Mouse (Mus musculus): ENCODE measurements around the gene Olfml1. TPM values are rescaled to one million over a fixed set of nuclear protein-coding genes. Genes with fewer than 3 reads are reported as not detected.

The Olfml1 gene
- polyA plus RNA-seq (2014; fragmentation: Nextera tagmentation; extraction: Ambion mirVana): 0.28 and 4.6 TPM in 2 replicates

GRCm38 (mm10) chr7:107567261-107567671 is at the start of gene Olfml1:
TSS of gene Olfml1 (plus strand) at chr7:107567446.
- H3K4me3 ChIP-seq (ENCODE audit: low read depth, low read length): no peak within 1 kb of the TSS
- WGBS: 64% methylated on average over 7 of the region's 7 CpGs

GRCm38 (mm10) chr7:107519256-107520025 is 47.8 kb upstream of the Olfml1 start:
- H3K4me1 ChIP-seq (ENCODE audit: control insufficient read depth, insufficient read depth, low read length): no peaks in the 10 kb centered on the region
- ATAC-seq (ENCODE audit: low read depth): no peak
- 92% methylated on average over 12 of the region's 12 CpGs for WGBS
- H3K27me3 ChIP-seq (ENCODE audit: control insufficient read depth, insufficient read depth, low read length): no peaks in the 10 kb centered on the region
- H3K4me2 ChIP-seq (ENCODE audit: low read depth, low read length): no peak overlapping the region
- H3K36me3 ChIP-seq (ENCODE audit: control insufficient read depth, insufficient read depth, low read length): no peaks in the 10 kb centered on the region
- H3K27ac ChIP-seq (ENCODE audit: low read depth, low read length): no peak overlapping the region
- no peak overlapping the region for H3K4me3 ChIP-seq (ENCODE audit: low read depth, low read length)
- H3K9ac ChIP-seq (replicated peaks; ENCODE audit: low read depth, low read length): no peak overlapping the region
- no peaks in the 10 kb centered on the region for H3K9me3 ChIP-seq (ENCODE audit: control insufficient read depth, low read length)

More at GRCm38 (mm10) chr7:107567261-107567671, at the start of gene Olfml1:
- H3K4me2 ChIP-seq (ENCODE audit: low read depth, low read length): 0 out of 2 replicates have a peak within 1 kb of the TSS, but pooled peaks have one; percentile 8
- peak; percentile 41; the same call in 1 of the 2 replicates for ATAC-seq (ENCODE audit: low read depth)
- no peaks in the 10 kb centered on the region for H3K27me3 ChIP-seq (ENCODE audit: control insufficient read depth, insufficient read depth, low read length)
- no peak within 1 kb of the TSS for H3K27ac ChIP-seq (ENCODE audit: low read depth, low read length)
- H3K36me3 ChIP-seq (ENCODE audit: control insufficient read depth, insufficient read depth, low read length): no peaks in the 10 kb centered on the region
- H3K4me1 ChIP-seq (ENCODE audit: control insufficient read depth, insufficient read depth, low read length): no peaks in the 10 kb centered on the region
- H3K9ac ChIP-seq (replicated peaks; ENCODE audit: low read depth, low read length): no peak within 1 kb of the TSS
- no peaks in the 10 kb centered on the region for H3K9me3 ChIP-seq (ENCODE audit: control insufficient read depth, low read length)

- Histone ChIP-seq H3K27me3 (ENCODE audit: control insufficient read depth, insufficient read depth, low read length) (no peaks in the 10 kb centered on the region), H3K27ac (ENCODE audit: low read depth, low read length) (no peak overlapping the region), H3K4me2 (ENCODE audit: low read depth, low read length) (no peak overlapping the region), H3K9me3 (ENCODE audit: control insufficient read depth, low read length) (no peaks in the 10 kb centered on the region), H3K4me1 (ENCODE audit: control insufficient read depth, insufficient read depth, low read length) (no peaks in the 10 kb centered on the region), H3K9ac (replicated peaks; ENCODE audit: low read depth, low read length) (no peak overlapping the region), H3K4me3 (ENCODE audit: low read depth, low read length) (no peak overlapping the region), H3K36me3 (ENCODE audit: control insufficient read depth, insufficient read depth, low read length) (no peaks in the 10 kb centered on the region)
- ATAC-seq (ENCODE audit: low read depth): no peak
- 92% methylated on average over 6 of the region's 6 CpGs for WGBS
These were observed 45.8 kb upstream of the Olfml1 start for GRCm38 (mm10) chr7:107521411-107521810.

- Histone ChIP-seq H3K9ac (replicated peaks; ENCODE audit: low read depth, low read length) (no peak overlapping the region), H3K4me3 (ENCODE audit: low read depth, low read length) (no peak overlapping the region), H3K36me3 (ENCODE audit: control insufficient read depth, insufficient read depth, low read length) (no peaks in the 10 kb centered on the region), H3K4me1 (ENCODE audit: control insufficient read depth, insufficient read depth, low read length) (no peaks in the 10 kb centered on the region), H3K27me3 (ENCODE audit: control insufficient read depth, insufficient read depth, low read length) (no peaks in the 10 kb centered on the region), H3K9me3 (ENCODE audit: control insufficient read depth, low read length) (no peaks in the 10 kb centered on the region), H3K27ac (ENCODE audit: low read depth, low read length) (no peak overlapping the region), H3K4me2 (ENCODE audit: low read depth, low read length) (no peak overlapping the region)
- peak; percentile 75; the same call in 1 of the 2 replicates for ATAC-seq (ENCODE audit: low read depth)
- 14% methylated on average over 1 of the region's 1 CpGs for WGBS
These were observed 40.9 kb upstream of the Olfml1 start for GRCm38 (mm10) chr7:107526299-107526698.

- 73% methylated on average over 3 of the region's 3 CpGs for WGBS
- Histone ChIP-seq H3K27me3 (ENCODE audit: control insufficient read depth, insufficient read depth, low read length) (no peaks in the 10 kb centered on the region), H3K9me3 (ENCODE audit: control insufficient read depth, low read length) (no peaks in the 10 kb centered on the region), H3K4me2 (ENCODE audit: low read depth, low read length) (no peak overlapping the region), H3K9ac (replicated peaks; ENCODE audit: low read depth, low read length) (no peak overlapping the region), H3K4me3 (ENCODE audit: low read depth, low read length) (no peak overlapping the region), H3K27ac (ENCODE audit: low read depth, low read length) (no peak overlapping the region), H3K36me3 (ENCODE audit: control insufficient read depth, insufficient read depth, low read length) (no peaks in the 10 kb centered on the region), H3K4me1 (ENCODE audit: control insufficient read depth, insufficient read depth, low read length) (no peaks in the 10 kb centered on the region)
- ATAC-seq (ENCODE audit: low read depth): no peak; the same call in 1 of the 2 replicates
These were observed 39.0 kb upstream of the Olfml1 start for GRCm38 (mm10) chr7:107528169-107528772.

GRCm38 (mm10) chr7:107529364-107529763 is 37.9 kb upstream of the Olfml1 start:
- 80% methylated on average over 5 of the region's 5 CpGs for WGBS
- ATAC-seq (ENCODE audit: low read depth): no peak
- no peaks in the 10 kb centered on the region for H3K9me3 ChIP-seq (ENCODE audit: control insufficient read depth, low read length)
- H3K9ac ChIP-seq (replicated peaks; ENCODE audit: low read depth, low read length): no peak overlapping the region
- H3K36me3 ChIP-seq (ENCODE audit: control insufficient read depth, insufficient read depth, low read length): no peaks in the 10 kb centered on the region
- H3K4me3 ChIP-seq (ENCODE audit: low read depth, low read length): no peak overlapping the region
- no peak overlapping the region for H3K4me2 ChIP-seq (ENCODE audit: low read depth, low read length)
- H3K27me3 ChIP-seq (ENCODE audit: control insufficient read depth, insufficient read depth, low read length): no peaks in the 10 kb centered on the region
- H3K4me1 ChIP-seq (ENCODE audit: control insufficient read depth, insufficient read depth, low read length): no peaks in the 10 kb centered on the region
- no peak overlapping the region for H3K27ac ChIP-seq (ENCODE audit: low read depth, low read length)

- no peak overlapping the region for H3K4me2 ChIP-seq (ENCODE audit: low read depth, low read length)
- WGBS: 83% methylated on average over 4 of the region's 4 CpGs
- no peaks in the 10 kb centered on the region for H3K27me3 ChIP-seq (ENCODE audit: control insufficient read depth, insufficient read depth, low read length)
- H3K4me3 ChIP-seq (ENCODE audit: low read depth, low read length): no peak overlapping the region
- no peaks in the 10 kb centered on the region for H3K36me3 ChIP-seq (ENCODE audit: control insufficient read depth, insufficient read depth, low read length)
- no peak overlapping the region for H3K27ac ChIP-seq (ENCODE audit: low read depth, low read length)
- no peaks in the 10 kb centered on the region for H3K9me3 ChIP-seq (ENCODE audit: control insufficient read depth, low read length)
- no peak for ATAC-seq (ENCODE audit: low read depth)
- no peak overlapping the region for H3K9ac ChIP-seq (replicated peaks; ENCODE audit: low read depth, low read length)
- H3K4me1 ChIP-seq (ENCODE audit: control insufficient read depth, insufficient read depth, low read length): no peaks in the 10 kb centered on the region
These were observed 31.9 kb upstream of the Olfml1 start for GRCm38 (mm10) chr7:107535311-107535710.

- H3K36me3 ChIP-seq (ENCODE audit: control insufficient read depth, insufficient read depth, low read length): no peaks in the 10 kb centered on the region
- H3K4me3 ChIP-seq (ENCODE audit: low read depth, low read length): no peak overlapping the region
- no peaks in the 10 kb centered on the region for H3K27me3 ChIP-seq (ENCODE audit: control insufficient read depth, insufficient read depth, low read length)
- no peak overlapping the region for H3K4me2 ChIP-seq (ENCODE audit: low read depth, low read length)
- H3K9me3 ChIP-seq (ENCODE audit: control insufficient read depth, low read length): no peaks in the 10 kb centered on the region
- 62% methylated on average over 6 of the region's 6 CpGs for WGBS
- H3K27ac ChIP-seq (ENCODE audit: low read depth, low read length): no peak overlapping the region
- H3K4me1 ChIP-seq (ENCODE audit: control insufficient read depth, insufficient read depth, low read length): no peaks in the 10 kb centered on the region
- no peak for ATAC-seq (ENCODE audit: low read depth)
- no peak overlapping the region for H3K9ac ChIP-seq (replicated peaks; ENCODE audit: low read depth, low read length)
These were observed 30.7 kb upstream of the Olfml1 start for GRCm38 (mm10) chr7:107536516-107536915.

GRCm38 (mm10) chr7:107540034-107540433 is 27.2 kb upstream of the Olfml1 start:
- Histone ChIP-seq H3K36me3 (ENCODE audit: control insufficient read depth, insufficient read depth, low read length) (no peaks in the 10 kb centered on the region), H3K27me3 (ENCODE audit: control insufficient read depth, insufficient read depth, low read length) (no peaks in the 10 kb centered on the region), H3K9ac (replicated peaks; ENCODE audit: low read depth, low read length) (no peak overlapping the region), H3K4me2 (ENCODE audit: low read depth, low read length) (no peak overlapping the region), H3K4me1 (ENCODE audit: control insufficient read depth, insufficient read depth, low read length) (no peaks in the 10 kb centered on the region), H3K9me3 (ENCODE audit: control insufficient read depth, low read length) (no peaks in the 10 kb centered on the region), H3K4me3 (ENCODE audit: low read depth, low read length) (no peak overlapping the region), H3K27ac (ENCODE audit: low read depth, low read length) (no peak overlapping the region)
- ATAC-seq (ENCODE audit: low read depth): no peak
- 63% methylated on average over 4 of the region's 4 CpGs for WGBS
